Mouse (Mus musculus): Measurements from ENCODE around the gene Vgf. TPM values are rescaled to one million over a fixed set of nuclear protein-coding genes. Genes with fewer than 3 reads are reported as not detected.
A peak's percentile ranks its signal among the peaks of the same experiment; 100 is the strongest.

Gene Vgf
- polyA plus RNA-seq (2015; fragmentation: Nextera tagmentation; extraction: Ambion mirVana), result 0.12 and 0.19 TPM in 2 replicates

DNA sequence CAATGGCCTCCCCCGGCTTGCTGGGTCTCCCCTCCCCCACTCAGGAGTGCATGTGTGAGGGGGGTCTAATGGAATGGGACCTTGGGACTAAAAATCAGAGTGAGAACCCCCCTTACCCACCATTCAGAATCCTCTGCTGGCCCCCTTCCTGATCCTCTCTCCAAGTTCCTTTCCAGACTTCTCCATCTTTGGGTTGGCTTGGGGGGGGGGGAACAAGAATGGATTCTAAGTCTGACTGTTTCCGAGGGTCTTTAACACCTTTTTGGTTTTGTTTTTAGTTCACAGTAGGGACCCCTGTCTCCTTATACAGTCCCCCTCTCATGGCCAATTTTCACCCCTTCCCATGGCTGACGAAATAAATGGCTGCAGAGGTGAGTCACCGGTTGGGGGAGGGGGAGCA, at the start of gene Vgf:
Gene Vgf (plus strand): TSS at position 301 of the 400 bp plus-strand sequence.
- H3K4me2 ChIP-seq (replicated peaks; ENCODE audit: low read depth, low read length), result no peak within 1 kb of the TSS
- no peak for ATAC-seq
- H3K27me3 ChIP-seq (replicated peaks; ENCODE audit: insufficient read depth, low read length), result peaks cover 34% of the 10 kb centered on the region
- WGBS, result 14% methylated on average over 4 of the region's 4 CpGs
- no peaks in the 10 kb centered on the region for H3K9me3 ChIP-seq (ENCODE audit: low read length)
- H3K9ac ChIP-seq (replicated peaks; ENCODE audit: low read depth), result no peak within 1 kb of the TSS
- H3K4me3 ChIP-seq (ENCODE audit: low read depth, low read length), result no peak within 1 kb of the TSS
- no peak for DNase-seq (ENCODE audit: low spot score)
- no peaks in the 10 kb centered on the region for H3K4me1 ChIP-seq (ENCODE audit: insufficient read depth, low read depth, low read length)
- no peak within 1 kb of the TSS for H3K27ac ChIP-seq (ENCODE audit: low read length)
- TF ChIP-seq CTCF (IDR thresholded peaks at IDR 0.05), result no peak
- no peak for TF ChIP-seq EP300 (IDR thresholded peaks at IDR 0.05)
- no peaks in the 10 kb centered on the region for H3K36me3 ChIP-seq (ENCODE audit: insufficient read depth, low read length)

- no peaks in the 10 kb centered on the region for H3K4me1 ChIP-seq (ENCODE audit: insufficient read depth, low read depth, low read length)
- no peaks in the 10 kb centered on the region for H3K9me3 ChIP-seq (ENCODE audit: low read length)
- no peak overlapping the region for H3K9ac ChIP-seq (replicated peaks; ENCODE audit: low read depth)
- 43% methylated on average over 4 of the region's 4 CpGs for WGBS
- DNase-seq (ENCODE audit: low spot score), result peak; percentile 53
- no peak overlapping the region for H3K4me3 ChIP-seq (ENCODE audit: low read depth, low read length)
- H3K36me3 ChIP-seq (ENCODE audit: insufficient read depth, low read length), result 0 out of 2 replicates have a peak, but pooled peaks cover 3% of the 10 kb centered on the region
- TF ChIP-seq CTCF (IDR thresholded peaks at IDR 0.05) (no peak), EP300 (IDR thresholded peaks at IDR 0.05) (no peak)
- H3K4me2 ChIP-seq (replicated peaks; ENCODE audit: low read depth, low read length), result no peak overlapping the region
- peak; percentile 37; the same call in 1 of the 2 replicates for ATAC-seq
- no peaks in the 10 kb centered on the region for H3K27me3 ChIP-seq (replicated peaks; ENCODE audit: insufficient read depth, low read length)
- H3K27ac ChIP-seq (ENCODE audit: low read length), result no peak overlapping the region
These were observed 48.4 kb upstream of the Vgf start for GRCm38 (mm10) chr5:136977769-136978168.

GRCm38 (mm10) chr5:136979762-136980161, 46.4 kb upstream of the Vgf start:
- ATAC-seq, result no peak
- DNase-seq (ENCODE audit: low spot score), result no peak
- H3K9ac ChIP-seq (replicated peaks; ENCODE audit: low read depth), result no peak overlapping the region
- 0 out of 2 replicates have a peak, but pooled peaks cover 3% of the 10 kb centered on the region for H3K36me3 ChIP-seq (ENCODE audit: insufficient read depth, low read length)
- no peaks in the 10 kb centered on the region for H3K9me3 ChIP-seq (ENCODE audit: low read length)
- H3K27ac ChIP-seq (ENCODE audit: low read length), result no peak overlapping the region
- H3K27me3 ChIP-seq (replicated peaks; ENCODE audit: insufficient read depth, low read length), result no peaks in the 10 kb centered on the region
- 82% methylated on average over 2 of the region's 2 CpGs for WGBS
- no peak overlapping the region for H3K4me3 ChIP-seq (ENCODE audit: low read depth, low read length)
- H3K4me2 ChIP-seq (replicated peaks; ENCODE audit: low read depth, low read length), result no peak overlapping the region
- no peak for TF ChIP-seq EP300 (IDR thresholded peaks at IDR 0.05)
- no peak for TF ChIP-seq CTCF (IDR thresholded peaks at IDR 0.05)
- no peaks in the 10 kb centered on the region for H3K4me1 ChIP-seq (ENCODE audit: insufficient read depth, low read depth, low read length)

DNA sequence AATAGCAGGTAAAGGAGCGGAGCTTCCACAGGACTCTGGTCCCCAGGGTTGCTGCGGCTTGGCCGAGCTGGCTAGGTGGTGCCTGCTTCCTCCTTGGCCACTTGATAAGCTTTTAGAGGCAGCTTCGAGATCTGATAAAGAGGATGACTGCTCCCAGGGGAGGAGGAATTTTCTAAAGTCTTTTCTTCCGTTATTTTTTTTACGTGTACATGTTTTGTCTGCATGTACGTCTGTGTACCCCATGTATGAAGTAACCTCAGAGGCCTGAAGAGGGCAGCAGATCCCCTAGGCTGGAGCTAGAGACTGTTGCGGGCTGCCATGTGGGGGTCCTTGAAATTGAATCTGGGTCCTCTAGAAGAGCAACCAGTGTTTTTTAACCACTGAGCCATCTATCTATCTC, 45.2 kb upstream of the Vgf start:
- Histone ChIP-seq H3K4me2 (replicated peaks; ENCODE audit: low read depth, low read length) (no peak overlapping the region), H3K9me3 (ENCODE audit: low read length) (no peaks in the 10 kb centered on the region), H3K4me3 (ENCODE audit: low read depth, low read length) (no peak overlapping the region), H3K27me3 (replicated peaks; ENCODE audit: insufficient read depth, low read length) (no peaks in the 10 kb centered on the region), H3K4me1 (ENCODE audit: insufficient read depth, low read depth, low read length) (peaks cover 1% of the 10 kb centered on the region), H3K36me3 (ENCODE audit: insufficient read depth, low read length) (0 out of 2 replicates have a peak, but pooled peaks cover 3% of the 10 kb centered on the region), H3K9ac (replicated peaks; ENCODE audit: low read depth) (no peak overlapping the region), H3K27ac (ENCODE audit: low read length) (no peak overlapping the region)
- ATAC-seq (no peak), DNase-seq (ENCODE audit: low spot score) (no peak)
- 86% methylated on average over 8 of the region's 8 CpGs for WGBS
- TF ChIP-seq CTCF (IDR thresholded peaks at IDR 0.05), result peak; percentile 26
- TF ChIP-seq EP300 (IDR thresholded peaks at IDR 0.05), result no peak

DNA sequence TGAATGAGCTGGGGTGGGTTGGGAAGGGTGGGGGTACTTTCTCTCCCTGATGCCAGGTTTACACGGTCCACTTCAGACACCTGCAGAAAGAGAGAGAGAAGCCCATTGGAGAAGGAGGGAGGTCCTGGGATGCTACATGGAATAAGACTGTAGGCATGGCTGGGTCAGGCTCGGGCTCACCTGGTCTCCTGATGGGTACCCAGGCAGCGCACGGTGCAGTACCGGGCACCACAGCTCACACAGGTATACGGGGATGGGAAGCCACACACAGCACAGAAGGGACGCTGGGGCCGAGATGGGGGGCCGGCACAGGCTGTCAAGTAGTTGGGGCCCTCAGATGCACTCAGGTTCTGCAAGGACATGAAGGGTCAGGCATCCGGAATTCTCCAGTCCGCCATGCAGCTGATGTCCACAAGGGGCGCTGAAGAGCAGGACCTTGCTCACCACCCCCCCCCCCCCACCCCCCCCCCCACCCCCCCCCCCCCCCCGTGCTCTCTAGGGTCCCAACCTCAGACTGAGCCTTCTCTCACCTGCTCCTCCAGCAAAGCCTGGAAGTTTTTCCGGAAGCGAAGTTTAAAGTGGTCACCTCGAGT, 43.8 kb upstream of the Vgf start:
- H3K9me3 ChIP-seq (ENCODE audit: low read length), result no peaks in the 10 kb centered on the region
- H3K27ac ChIP-seq (ENCODE audit: low read length), result no peak overlapping the region
- DNase-seq (ENCODE audit: low spot score) (peak; percentile 40), ATAC-seq (no peak)
- H3K4me2 ChIP-seq (replicated peaks; ENCODE audit: low read depth, low read length), result no peak overlapping the region
- H3K9ac ChIP-seq (replicated peaks; ENCODE audit: low read depth), result no peak overlapping the region
- H3K4me3 ChIP-seq (ENCODE audit: low read depth, low read length), result no peak overlapping the region
- TF ChIP-seq EP300 (IDR thresholded peaks at IDR 0.05) (no peak), CTCF (IDR thresholded peaks at IDR 0.05) (peak; percentile 67)
- 0 out of 2 replicates have a peak, but pooled peaks cover 3% of the 10 kb centered on the region for H3K36me3 ChIP-seq (ENCODE audit: insufficient read depth, low read length)
- peaks cover 5% of the 10 kb centered on the region for H3K4me1 ChIP-seq (ENCODE audit: insufficient read depth, low read depth, low read length)
- no peaks in the 10 kb centered on the region for H3K27me3 ChIP-seq (replicated peaks; ENCODE audit: insufficient read depth, low read length)
- WGBS, result 56% methylated on average over 11 of the region's 16 CpGs

DNA sequence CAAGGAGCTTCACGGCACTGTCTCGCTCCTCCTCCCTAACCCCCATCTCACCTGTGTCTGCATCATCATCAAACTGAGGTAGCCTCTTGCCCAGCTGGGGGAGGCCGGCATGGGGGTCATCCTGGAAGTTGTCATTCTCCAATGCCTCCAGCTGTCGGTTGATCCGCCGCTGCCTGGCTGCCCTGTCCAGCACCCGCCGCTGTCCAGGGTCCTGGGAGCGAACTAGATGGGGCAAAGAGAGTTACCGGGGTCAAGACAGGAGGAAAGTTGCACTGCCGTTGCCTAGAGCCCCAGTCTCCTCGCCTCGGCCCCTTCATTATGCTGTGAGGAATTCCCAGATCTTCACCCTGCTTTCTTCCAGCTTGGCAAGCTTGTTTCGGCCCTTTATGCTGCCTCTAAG, 41.4 kb upstream of the Vgf start:
- Histone ChIP-seq H3K9me3 (ENCODE audit: low read length) (no peaks in the 10 kb centered on the region), H3K4me3 (ENCODE audit: low read depth, low read length) (no peak overlapping the region), H3K36me3 (ENCODE audit: insufficient read depth, low read length) (0 out of 2 replicates have a peak, but pooled peaks cover 3% of the 10 kb centered on the region), H3K27ac (ENCODE audit: low read length) (no peak overlapping the region), H3K4me1 (ENCODE audit: insufficient read depth, low read depth, low read length) (peaks cover 11% of the 10 kb centered on the region), H3K4me2 (replicated peaks; ENCODE audit: low read depth, low read length) (no peak overlapping the region), H3K27me3 (replicated peaks; ENCODE audit: insufficient read depth, low read length) (no peaks in the 10 kb centered on the region), H3K9ac (replicated peaks; ENCODE audit: low read depth) (no peak overlapping the region)
- WGBS, result 51% methylated on average over 14 of the region's 14 CpGs
- no peak for TF ChIP-seq EP300 (IDR thresholded peaks at IDR 0.05)
- TF ChIP-seq CTCF (IDR thresholded peaks at IDR 0.05), result no peak
- DNase-seq (ENCODE audit: low spot score), result no peak
- no peak for ATAC-seq

Measured in lung, postnatal 0 days (tissue).